Mouse (Mus musculus): Measurements from ENCODE around the gene 2610528A11Rik. TPM values are rescaled to one million over a fixed set of nuclear protein-coding genes. Genes with fewer than 3 reads are reported as not detected.
"Not testable (repeated sequence)": the region's sequence is repeated elsewhere in the genome, so short reads cannot be mapped to it uniquely, and the experiment has no call there.

2610528A11Rik gene
- polyA plus RNA-seq (2014; fragmentation: Nextera tagmentation; extraction: Ambion mirVana) = 0.69 and 0.81 TPM in 2 replicates

GRCm38 (mm10) chr14:37113922-37114321 lies at the start of gene 2610528A11Rik:
Gene 2610528A11Rik, minus strand, starts transcription at chr14:37114022.
- no peaks in the 10 kb centered on the region for H3K9me3 ChIP-seq (ENCODE audit: control insufficient read depth, low read length)
- no peaks in the 10 kb centered on the region; the same call in 1 of the 2 replicates for H3K4me1 ChIP-seq (ENCODE audit: control insufficient read depth, insufficient read depth, low read length)
- no peaks in the 10 kb centered on the region for H3K27me3 ChIP-seq (ENCODE audit: control insufficient read depth, insufficient read depth, low read length)
- WGBS = 51% methylated on average over 3 of the region's 3 CpGs
- ATAC-seq (ENCODE audit: low FRiP score, low TSS enrichment) = no peak
- no peak within 1 kb of the TSS for H3K27ac ChIP-seq (ENCODE audit: low read depth, low read length)
- no peak within 1 kb of the TSS for H3K9ac ChIP-seq (ENCODE audit: low read depth, low read length)
- no peak within 1 kb of the TSS for H3K4me2 ChIP-seq (replicated peaks; ENCODE audit: low read depth, low read length)
- H3K4me3 ChIP-seq (ENCODE audit: low read length) = no peak within 1 kb of the TSS
- H3K36me3 ChIP-seq (ENCODE audit: control insufficient read depth, insufficient read depth, low read length) = no peaks in the 10 kb centered on the region

GRCm38 (mm10) chr14:37163277-37163956 lies 49.6 kb upstream of the 2610528A11Rik start:
- 70% methylated on average over 4 of the region's 4 CpGs for WGBS
- no peak overlapping the region for H3K27ac ChIP-seq (ENCODE audit: low read depth, low read length)

DNA sequence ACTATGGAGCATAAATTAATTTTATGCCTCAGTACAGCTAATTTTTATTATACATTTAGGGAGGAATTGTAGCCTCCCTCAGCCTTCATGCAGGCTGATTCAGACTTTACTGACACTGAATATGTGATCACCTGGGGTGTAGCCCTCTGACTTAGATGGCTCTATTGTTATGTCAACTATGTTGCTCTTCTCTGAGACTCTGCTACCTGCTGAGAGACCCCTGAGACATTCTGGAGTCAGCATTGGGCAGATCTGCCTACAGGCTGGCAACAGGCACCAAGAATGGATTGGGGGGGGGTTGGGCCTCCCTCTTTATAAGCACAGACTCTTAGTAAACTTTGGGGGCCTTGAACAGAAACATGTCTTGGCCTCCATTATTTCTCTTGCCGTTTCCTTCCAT lies 40.6 kb upstream of the 2610528A11Rik start:
- H3K36me3 ChIP-seq (ENCODE audit: control insufficient read depth, insufficient read depth, low read length) = no peaks in the 10 kb centered on the region
- H3K27ac ChIP-seq (ENCODE audit: low read depth, low read length) = no peak overlapping the region
- 94% methylated on average over 1 of the region's 1 CpGs for WGBS
- no peaks in the 10 kb centered on the region for H3K4me1 ChIP-seq (ENCODE audit: control insufficient read depth, insufficient read depth, low read length)
- no peak overlapping the region for H3K4me3 ChIP-seq (ENCODE audit: low read length)
- no peak overlapping the region for H3K9ac ChIP-seq (ENCODE audit: low read depth, low read length)
- H3K9me3 ChIP-seq (ENCODE audit: control insufficient read depth, low read length) = 0 out of 2 replicates have a peak, but pooled peaks cover 5% of the 10 kb centered on the region
- H3K4me2 ChIP-seq (replicated peaks; ENCODE audit: low read depth, low read length) = no peak overlapping the region
- H3K27me3 ChIP-seq (ENCODE audit: control insufficient read depth, insufficient read depth, low read length) = no peaks in the 10 kb centered on the region
- no peak for ATAC-seq (ENCODE audit: low FRiP score, low TSS enrichment)

More at GRCm38 (mm10) chr14:37163277-37163956, 49.6 kb upstream of the 2610528A11Rik start:
- no peaks in the 10 kb centered on the region for H3K9me3 ChIP-seq (ENCODE audit: control insufficient read depth, low read length)
- H3K4me1 ChIP-seq (ENCODE audit: control insufficient read depth, insufficient read depth, low read length) = no peaks in the 10 kb centered on the region
- H3K4me2 ChIP-seq (replicated peaks; ENCODE audit: low read depth, low read length) = no peak overlapping the region
- no peak overlapping the region for H3K9ac ChIP-seq (ENCODE audit: low read depth, low read length)
- H3K4me3 ChIP-seq (ENCODE audit: low read length) = no peak overlapping the region
- no peaks in the 10 kb centered on the region for H3K27me3 ChIP-seq (ENCODE audit: control insufficient read depth, insufficient read depth, low read length)
- no peak for ATAC-seq (ENCODE audit: low FRiP score, low TSS enrichment)
- H3K36me3 ChIP-seq (ENCODE audit: control insufficient read depth, insufficient read depth, low read length) = no peaks in the 10 kb centered on the region

- H3K9ac ChIP-seq (ENCODE audit: low read depth, low read length) = no peak overlapping the region
- no peak overlapping the region for H3K4me2 ChIP-seq (replicated peaks; ENCODE audit: low read depth, low read length)
- H3K4me1 ChIP-seq (ENCODE audit: control insufficient read depth, insufficient read depth, low read length) = 0 out of 2 replicates have a peak, but pooled peaks cover 1% of the 10 kb centered on the region
- no peak overlapping the region for H3K4me3 ChIP-seq (ENCODE audit: low read length)
- ATAC-seq (ENCODE audit: low FRiP score, low TSS enrichment) = no peak
- WGBS = 68% methylated on average over 8 of the region's 8 CpGs
- no peaks in the 10 kb centered on the region for H3K36me3 ChIP-seq (ENCODE audit: control insufficient read depth, insufficient read depth, low read length)
- no peak overlapping the region for H3K27ac ChIP-seq (ENCODE audit: low read depth, low read length)
- 0 out of 2 replicates have a peak, but pooled peaks cover under 1% of the 10 kb centered on the region for H3K9me3 ChIP-seq (ENCODE audit: control insufficient read depth, low read length)
- no peaks in the 10 kb centered on the region for H3K27me3 ChIP-seq (ENCODE audit: control insufficient read depth, insufficient read depth, low read length)
Observed at GRCm38 (mm10) chr14:37139051-37139710, 25.4 kb upstream of the 2610528A11Rik start.

- ATAC-seq (ENCODE audit: low FRiP score, low TSS enrichment); H3K27ac ChIP-seq (ENCODE audit: low read depth, low read length); H3K4me1 ChIP-seq (ENCODE audit: control insufficient read depth, insufficient read depth, low read length); H3K9me3 ChIP-seq (ENCODE audit: control insufficient read depth, low read length); H3K27me3 ChIP-seq (ENCODE audit: control insufficient read depth, insufficient read depth, low read length); H3K4me3 ChIP-seq (ENCODE audit: low read length); H3K36me3 ChIP-seq (ENCODE audit: control insufficient read depth, insufficient read depth, low read length); H3K4me2 ChIP-seq (replicated peaks; ENCODE audit: low read depth, low read length); H3K9ac ChIP-seq (ENCODE audit: low read depth, low read length): not testable (repeated sequence)
- 76% methylated on average over 2 of the region's 3 CpGs for whole genome bisulfite sequencing
Observed at GRCm38 (mm10) chr14:37137596-37137995, 23.8 kb upstream of the 2610528A11Rik start.

GRCm38 (mm10) chr14:37136110-37136509 lies 22.3 kb upstream of the 2610528A11Rik start:
- H3K36me3 ChIP-seq (ENCODE audit: control insufficient read depth, insufficient read depth, low read length) = peaks cover 16% of the 10 kb centered on the region; the same call in 1 of the 2 replicates
- H3K4me2 ChIP-seq (replicated peaks; ENCODE audit: low read depth, low read length) = no peak overlapping the region
- no peaks in the 10 kb centered on the region for H3K9me3 ChIP-seq (ENCODE audit: control insufficient read depth, low read length)
- no peaks in the 10 kb centered on the region for H3K27me3 ChIP-seq (ENCODE audit: control insufficient read depth, insufficient read depth, low read length)
- no peak overlapping the region for H3K4me3 ChIP-seq (ENCODE audit: low read length)
- H3K4me1 ChIP-seq (ENCODE audit: control insufficient read depth, insufficient read depth, low read length) = 0 out of 2 replicates have a peak, but pooled peaks cover 4% of the 10 kb centered on the region
- 81% methylated on average over 4 of the region's 4 CpGs for WGBS
- H3K27ac ChIP-seq (ENCODE audit: low read depth, low read length) = no peak overlapping the region
- no peak overlapping the region for H3K9ac ChIP-seq (ENCODE audit: low read depth, low read length)
- no peak for ATAC-seq (ENCODE audit: low FRiP score, low TSS enrichment)

GRCm38 (mm10) chr14:37135671-37136070 lies 21.8 kb upstream of the 2610528A11Rik start:
- H3K9me3 ChIP-seq (ENCODE audit: control insufficient read depth, low read length) = no peaks in the 10 kb centered on the region
- H3K4me3 ChIP-seq (ENCODE audit: low read length) = peak overlapping the region; percentile 92
- peak overlapping the region; percentile 53 for H3K9ac ChIP-seq (ENCODE audit: low read depth, low read length)
- H3K36me3 ChIP-seq (ENCODE audit: control insufficient read depth, insufficient read depth, low read length) = peaks cover 19% of the 10 kb centered on the region; the same call in 1 of the 2 replicates
- 0 out of 2 replicates have a peak, but pooled peaks cover 4% of the 10 kb centered on the region for H3K4me1 ChIP-seq (ENCODE audit: control insufficient read depth, insufficient read depth, low read length)
- H3K27me3 ChIP-seq (ENCODE audit: control insufficient read depth, insufficient read depth, low read length) = no peaks in the 10 kb centered on the region
- no peak for ATAC-seq (ENCODE audit: low FRiP score, low TSS enrichment)
- 3% methylated on average over 10 of the region's 10 CpGs for WGBS
- H3K4me2 ChIP-seq (replicated peaks; ENCODE audit: low read depth, low read length) = peak overlapping the region; percentile 55
- no peak overlapping the region for H3K27ac ChIP-seq (ENCODE audit: low read depth, low read length)

DNA sequence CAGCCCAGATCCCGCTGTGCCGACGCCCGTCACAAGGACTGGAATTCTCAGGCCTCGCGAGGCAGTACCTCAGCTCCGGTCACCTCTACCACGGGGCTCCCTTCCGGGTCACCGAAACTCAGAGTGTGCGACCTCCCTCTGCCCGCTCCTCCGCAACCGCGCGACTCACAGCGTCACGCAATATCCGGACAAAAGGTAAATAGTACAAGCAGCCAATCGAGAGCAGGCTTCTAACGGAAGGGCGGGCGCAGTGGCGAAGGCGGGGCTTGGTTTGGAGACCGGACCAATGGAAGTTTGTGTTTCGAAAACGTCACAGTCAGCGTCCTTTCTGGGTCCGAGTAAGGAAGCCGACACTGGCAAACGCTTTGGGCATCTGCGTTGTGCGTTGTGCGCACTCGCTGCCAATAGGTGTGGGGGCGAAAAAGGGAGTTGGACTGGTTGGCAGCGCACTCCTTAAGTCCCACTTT lies 21.3 kb upstream of the 2610528A11Rik start, which contains the start of gene Ghitm:
Gene Ghitm (minus strand): TSS at position 146 of the 467 bp plus-strand sequence.
- WGBS = under 1% methylated on average over 38 of the region's 38 CpGs
- Histone ChIP-seq H3K4me2 (replicated peaks; ENCODE audit: low read depth, low read length) (peak within 1 kb of the TSS; percentile 58), H3K36me3 (ENCODE audit: control insufficient read depth, insufficient read depth, low read length) (peaks cover 24% of the 10 kb centered on the region; the same call in 1 of the 2 replicates), H3K9ac (ENCODE audit: low read depth, low read length) (peak within 1 kb of the TSS; percentile 90), H3K27me3 (ENCODE audit: control insufficient read depth, insufficient read depth, low read length) (no peaks in the 10 kb centered on the region), H3K4me1 (ENCODE audit: control insufficient read depth, insufficient read depth, low read length) (0 out of 2 replicates have a peak, but pooled peaks cover 4% of the 10 kb centered on the region), H3K27ac (ENCODE audit: low read depth, low read length) (peak within 1 kb of the TSS; percentile 77), H3K4me3 (ENCODE audit: low read length) (peak within 1 kb of the TSS; percentile 92), H3K9me3 (ENCODE audit: control insufficient read depth, low read length) (no peaks in the 10 kb centered on the region)
- peak; percentile 100 for ATAC-seq (ENCODE audit: low FRiP score, low TSS enrichment)

All from kidney, embryonic 14.5 days (tissue).